Mouse (Mus musculus) ES-E14 (cell line): Measurements from ENCODE around the gene Caprin1.

Experiments used
- CHD2 ChIP-seq: IDR thresholded peaks from 2 replicates; pipeline ENCODE4 v1.6.1; 2014; ENCODE audit warnings: mild to moderate bottlenecking, low read depth, low read length, inconsistent platforms
- HCFC1 ChIP-seq: IDR thresholded peaks from 2 replicates; pipeline ENCODE4 v1.6.1; 2012; ENCODE audit warnings: low read length, inconsistent platforms, borderline replicate concordance; ENCODE audit not compliant: insufficient read depth
- MAFK ChIP-seq: IDR thresholded peaks from 2 replicates; pipeline ENCODE4 v1.6.1; 2014; ENCODE audit warnings: mild to moderate bottlenecking, low read depth, low read length, inconsistent platforms; ENCODE audit not compliant: insufficient read depth
- ZC3H11A ChIP-seq: IDR thresholded peaks from 2 replicates; pipeline ENCODE4 v1.6.1; 2012; ENCODE audit warnings: low read depth, mild to moderate bottlenecking, inconsistent platforms, low read length, borderline replicate concordance
- ZNF384 ChIP-seq: IDR thresholded peaks from 2 replicates; pipeline ENCODE4 v1.6.1; 2012; ENCODE audit warnings: low read depth, low read length, inconsistent platforms

DNA sequence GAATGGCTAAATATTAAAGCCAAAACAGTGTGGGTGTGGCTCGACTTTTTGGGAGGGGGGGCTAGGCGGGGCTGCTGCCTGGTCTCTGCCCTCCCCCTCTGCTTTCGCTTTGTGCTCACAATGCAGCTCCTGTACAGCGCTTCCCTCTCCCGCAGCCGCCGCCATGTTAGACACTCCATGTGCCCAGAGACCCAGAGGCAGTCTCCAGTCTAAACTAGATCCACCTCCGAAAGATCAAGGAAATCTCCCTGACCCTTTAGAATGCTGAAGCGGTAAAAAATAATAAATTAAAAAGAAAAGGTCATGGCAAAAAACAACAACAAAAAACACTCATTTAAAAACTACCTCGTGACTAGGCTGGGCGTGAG, 1.6 kb downstream of the Caprin1 start:
- TF ChIP-seq HCFC1 (peak; percentile 40; the same call in 1 of the 2 replicates), MAFK (no peak), ZC3H11A (no peak), ZNF384 (no peak), CHD2 (no peak)
